Mouse (Mus musculus) hindbrain, embryonic 14.5 days (tissue): ENCODE measurements at regions not wholly inside any gene's neighbourhood (a gene's known extent, or its start where the extent isn't known, plus 50 kb on each side); places are given as distances from the start of the nearest gene placed in this dataset.

Source experiments
- ATAC-seq: fragments of 200-750 bp; cut with Nextera tagmentation; 2 replicates; pipeline ENCODE4 v1.8.0; 2017; ENCODE audit warnings: moderate number of reproducible peaks, mild to moderate bottlenecking, moderate TSS enrichment, moderate library complexity; ENCODE audit not compliant: low FRiP score
- DNase-seq: peaks from one replicate; pipeline ENCODE4 v3.0.0-alpha.2; 2015; ENCODE audit warnings: low spot score
- H3K27ac ChIP-seq: fragments of 300-500 bp; sonication (generic); 2 replicates; pipeline ENCODE4 v1.5.1; 2014; ENCODE audit warnings: mild to moderate bottlenecking, moderate library complexity
- H3K27me3 ChIP-seq: fragments of 300-500 bp; sonication (generic); 2 replicates; pipeline ENCODE4 v1.6.1; 2014; ENCODE audit warnings: mild to moderate bottlenecking, low read length, mixed read lengths; ENCODE audit not compliant: control insufficient read depth, insufficient read depth
- H3K36me3 ChIP-seq: fragments of 300-500 bp; sonication (generic); replicated peaks from 2 replicates; pipeline ENCODE4 v1.6.1; 2014; ENCODE audit not compliant: control insufficient read depth, insufficient read depth
- H3K4me1 ChIP-seq: fragments of 300-500 bp; sonication (generic); replicated peaks from 2 replicates; pipeline ENCODE4 v1.6.1; 2014; ENCODE audit warnings: antibody characterized with exemption, low read length, mixed read lengths; ENCODE audit not compliant: control insufficient read depth, insufficient read depth
- H3K4me2 ChIP-seq: fragments of 300-500 bp; sonication (generic); replicated peaks from 2 replicates; pipeline ENCODE4 v1.6.1; 2014; ENCODE audit warnings: mild to moderate bottlenecking, moderate library complexity
- H3K4me3 ChIP-seq: fragments of 300-500 bp; sonication (generic); replicated peaks from 2 replicates; pipeline ENCODE4 v1.5.1; 2014; ENCODE audit warnings: mild to moderate bottlenecking, low read length
- H3K9ac ChIP-seq: fragments of 300-500 bp; sonication (generic); 2 replicates; pipeline ENCODE4 v1.6.1; 2014
- H3K9me3 ChIP-seq: fragments of 300-500 bp; sonication (generic); 2 replicates; pipeline ENCODE4 v1.6.1; 2016; ENCODE audit warnings: low read length; ENCODE audit not compliant: control insufficient read depth
- WGBS: fragments of 180-500 bp; shearing (Covaris S2); extraction: QIAGEN DNeasy Blood & Tissue Kit; methylation state at CpG from one replicate; pipeline ENCODE4 v1.1.7; 2014; 5-methylcytosine and 5-hydroxymethylcytosine counted together

- Histone ChIP-seq H3K4me1 (no peaks in the 10 kb centered on the region), H3K4me3 (no peak overlapping the region), H3K9me3 (no peaks in the 10 kb centered on the region), H3K4me2 (no peak overlapping the region), H3K27me3 (no peaks in the 10 kb centered on the region), H3K27ac (no peak overlapping the region), H3K36me3 (no peaks in the 10 kb centered on the region), H3K9ac (no peak overlapping the region)
- DNase-seq (no peak), ATAC-seq (no peak)
- WGBS = 89% methylated on average over 6 of the region's 6 CpGs
Measured at GRCm38 (mm10) chr1:13980273-13980672, 2112.9 kb downstream of the 4930444P10Rik start.

- ATAC-seq (no peak), DNase-seq (no peak)
- H3K27ac ChIP-seq = no peak overlapping the region
- WGBS = 95% methylated on average over 3 of the region's 3 CpGs
- no peaks in the 10 kb centered on the region for H3K4me1 ChIP-seq
- H3K9me3 ChIP-seq = no peaks in the 10 kb centered on the region
- no peaks in the 10 kb centered on the region for H3K27me3 ChIP-seq
- no peak overlapping the region for H3K4me3 ChIP-seq
- no peak overlapping the region for H3K9ac ChIP-seq
- H3K4me2 ChIP-seq = no peak overlapping the region
- H3K36me3 ChIP-seq = no peaks in the 10 kb centered on the region
Measured at GRCm38 (mm10) chr1:13978640-13979039, 2114.5 kb downstream of the 4930444P10Rik start.

GRCm38 (mm10) chr1:13977207-13977606, 2115.9 kb downstream of the 4930444P10Rik start:
- Histone ChIP-seq H3K9ac (no peak overlapping the region), H3K4me2 (no peak overlapping the region), H3K36me3 (no peaks in the 10 kb centered on the region), H3K4me1 (no peaks in the 10 kb centered on the region), H3K27ac (no peak overlapping the region), H3K9me3 (no peaks in the 10 kb centered on the region), H3K27me3 (no peaks in the 10 kb centered on the region), H3K4me3 (no peak overlapping the region)
- DNase-seq = no peak
- WGBS = 84% methylated on average over 1 of the region's 1 CpGs
- ATAC-seq = no peak

- no peak for ATAC-seq
- H3K27ac ChIP-seq = no peak overlapping the region
- no peaks in the 10 kb centered on the region for H3K4me1 ChIP-seq
- no peaks in the 10 kb centered on the region for H3K36me3 ChIP-seq
- H3K4me3 ChIP-seq = no peak overlapping the region
- no peak for DNase-seq
- no peak overlapping the region for H3K9ac ChIP-seq
- H3K9me3 ChIP-seq = no peaks in the 10 kb centered on the region
- H3K4me2 ChIP-seq = no peak overlapping the region
- 98% methylated on average over 3 of the region's 3 CpGs for WGBS
- H3K27me3 ChIP-seq = no peaks in the 10 kb centered on the region
Measured at GRCm38 (mm10) chr1:13949241-13949640, 2143.9 kb downstream of the 4930444P10Rik start.

GRCm38 (mm10) chr1:13941351-13941750, 2151.8 kb downstream of the 4930444P10Rik start:
- DNase-seq (no peak), ATAC-seq (no peak)
- WGBS = 92% methylated on average over 3 of the region's 3 CpGs
- no peak overlapping the region for H3K9ac ChIP-seq
- no peaks in the 10 kb centered on the region for H3K4me1 ChIP-seq
- H3K9me3 ChIP-seq = peaks cover 5% of the 10 kb centered on the region; the same call in 1 of the 2 replicates
- no peak overlapping the region for H3K27ac ChIP-seq
- H3K4me2 ChIP-seq = no peak overlapping the region
- no peak overlapping the region for H3K4me3 ChIP-seq
- H3K36me3 ChIP-seq = no peaks in the 10 kb centered on the region
- 0 out of 2 replicates have a peak, but pooled peaks cover 5% of the 10 kb centered on the region for H3K27me3 ChIP-seq

GRCm38 (mm10) chr1:13938344-13938743, 2154.8 kb downstream of the 4930444P10Rik start:
- Histone ChIP-seq H3K36me3 (no peaks in the 10 kb centered on the region), H3K27ac (no peak overlapping the region), H3K9me3 (peaks cover 5% of the 10 kb centered on the region; the same call in 1 of the 2 replicates), H3K4me2 (no peak overlapping the region), H3K4me1 (no peaks in the 10 kb centered on the region), H3K4me3 (no peak overlapping the region), H3K27me3 (0 out of 2 replicates have a peak, but pooled peaks cover 5% of the 10 kb centered on the region), H3K9ac (no peak overlapping the region)
- DNase-seq (no peak), ATAC-seq (no peak)

GRCm38 (mm10) chr1:13935938-13936491, 2157.1 kb downstream of the 4930444P10Rik start:
- no peak overlapping the region for H3K9ac ChIP-seq
- no peaks in the 10 kb centered on the region for H3K36me3 ChIP-seq
- no peaks in the 10 kb centered on the region for H3K4me1 ChIP-seq
- ATAC-seq (peak; percentile 84), DNase-seq (peak; percentile 66)
- no peak overlapping the region for H3K4me3 ChIP-seq
- H3K27ac ChIP-seq = no peak overlapping the region
- peaks cover 5% of the 10 kb centered on the region; the same call in 1 of the 2 replicates for H3K9me3 ChIP-seq
- no peak overlapping the region for H3K4me2 ChIP-seq
- 0 out of 2 replicates have a peak, but pooled peaks cover 5% of the 10 kb centered on the region for H3K27me3 ChIP-seq
- 32% methylated on average over 4 of the region's 4 CpGs for WGBS

GRCm38 (mm10) chr1:13928679-13929078, 2164.4 kb downstream of the 4930444P10Rik start:
- Histone ChIP-seq H3K27ac (no peak overlapping the region), H3K27me3 (no peaks in the 10 kb centered on the region)
- WGBS = 91% methylated on average over 2 of the region's 2 CpGs

GRCm38 (mm10) chr1:13927964-13928363, 2165.2 kb downstream of the 4930444P10Rik start:
- WGBS = 85% methylated on average over 2 of the region's 2 CpGs
- no peak for ATAC-seq

More at GRCm38 (mm10) chr1:13928679-13929078, 2164.4 kb downstream of the 4930444P10Rik start:
- Histone ChIP-seq H3K36me3 (no peaks in the 10 kb centered on the region), H3K4me3 (no peak overlapping the region), H3K4me2 (no peak overlapping the region), H3K9ac (no peak overlapping the region), H3K9me3 (no peaks in the 10 kb centered on the region), H3K4me1 (no peaks in the 10 kb centered on the region)
- ATAC-seq (no peak), DNase-seq (no peak)

GRCm38 (mm10) chr1:13925994-13926393, 2167.1 kb downstream of the 4930444P10Rik start:
- WGBS = 91% methylated on average over 2 of the region's 2 CpGs
- Histone ChIP-seq H3K9ac (no peak overlapping the region), H3K4me3 (no peak overlapping the region), H3K4me1 (no peaks in the 10 kb centered on the region), H3K36me3 (no peaks in the 10 kb centered on the region), H3K4me2 (no peak overlapping the region), H3K27me3 (no peaks in the 10 kb centered on the region), H3K27ac (no peak overlapping the region), H3K9me3 (0 out of 2 replicates have a peak, but pooled peaks cover 6% of the 10 kb centered on the region)
- no peak for DNase-seq
- no peak for ATAC-seq

More at GRCm38 (mm10) chr1:13927964-13928363, 2165.2 kb downstream of the 4930444P10Rik start:
- H3K36me3 ChIP-seq = no peaks in the 10 kb centered on the region
- no peak overlapping the region for H3K4me3 ChIP-seq
- no peak for DNase-seq
- H3K4me2 ChIP-seq = no peak overlapping the region
- H3K27me3 ChIP-seq = no peaks in the 10 kb centered on the region
- H3K9me3 ChIP-seq = no peaks in the 10 kb centered on the region
- no peaks in the 10 kb centered on the region for H3K4me1 ChIP-seq
- no peak overlapping the region for H3K9ac ChIP-seq
- no peak overlapping the region for H3K27ac ChIP-seq
